Mouse (Mus musculus) heart, embryonic 11.5 days (tissue): ENCODE results near the gene Gm49333. TPM values are rescaled to one million over a fixed set of nuclear protein-coding genes. Genes with fewer than 3 reads are reported as not detected.

Experiments used
- ATAC-seq: fragments of 200-750 bp; cut with Nextera tagmentation; replicated peaks from 2 replicates; pipeline ENCODE4 v1.8.0; 2017; ENCODE audit warnings: moderate library complexity; ENCODE audit not compliant: insufficient number of reproducible peaks, low FRiP score, low TSS enrichment
- H3K27ac ChIP-seq: fragments of 300-500 bp; sonication (generic); 2 replicates; pipeline ENCODE4 v1.5.1; 2014; ENCODE audit warnings: mild to moderate bottlenecking, low read depth, low read length
- H3K27me3 ChIP-seq: fragments of 300-500 bp; sonication (generic); 2 replicates; pipeline ENCODE4 v1.6.1; 2014; ENCODE audit warnings: mild to moderate bottlenecking, low read length, mixed read lengths; ENCODE audit not compliant: control insufficient read depth, insufficient read depth
- H3K36me3 ChIP-seq: fragments of 300-500 bp; sonication (generic); 2 replicates; pipeline ENCODE4 v1.6.1; 2014; ENCODE audit warnings: mild to moderate bottlenecking, low read length, moderate library complexity, mixed read lengths; ENCODE audit not compliant: control insufficient read depth, insufficient read depth
- H3K4me1 ChIP-seq: fragments of 300-500 bp; sonication (generic); 2 replicates; pipeline ENCODE4 v1.6.1; 2014; ENCODE audit warnings: low read length; ENCODE audit not compliant: control insufficient read depth, insufficient read depth
- H3K4me2 ChIP-seq: fragments of 300-500 bp; sonication (generic); 2 replicates; pipeline ENCODE4 v1.6.1; 2014; ENCODE audit warnings: mild to moderate bottlenecking, moderate library complexity
- H3K4me3 ChIP-seq: fragments of 300-500 bp; sonication (generic); 2 replicates; pipeline ENCODE4 v1.5.1; 2014; ENCODE audit warnings: low read depth, low read length
- H3K9ac ChIP-seq: fragments of 300-500 bp; sonication (generic); 2 replicates; pipeline ENCODE4 v1.6.1; 2014; ENCODE audit warnings: mild to moderate bottlenecking, low read depth, low read length, moderate library complexity
- H3K9me3 ChIP-seq: fragments of 300-500 bp; sonication (generic); replicated peaks from 2 replicates; pipeline ENCODE4 v1.6.1; 2016; ENCODE audit warnings: low read length; ENCODE audit not compliant: control insufficient read depth
- WGBS: fragments of 180-500 bp; shearing (Covaris S2); extraction: QIAGEN DNeasy Blood & Tissue Kit; methylation state at CpG from one replicate; pipeline ENCODE4 v1.1.7; 2014; ENCODE audit not compliant: insufficient replicate concordance; 5-methylcytosine and 5-hydroxymethylcytosine counted together
- polyA plus RNA-seq: library from polyadenylated mRNA; unstranded; fragments of >200 nt; fragmentation: Nextera tagmentation; extraction: Ambion mirVana; gene quantifications from 2 replicates; pipeline ENCODE4 v1.2.1, GENCODE M21; 2014

The Gm49333 gene
- polyA plus RNA-seq, 1 experiment from 2014 or later: not detected

GRCm38 (mm10) chr16:20595737-20596136 is 15.7 kb upstream of the Gm49333 start:
- Histone ChIP-seq H3K36me3 (no peaks in the 10 kb centered on the region), H3K4me2 (no peak overlapping the region), H3K9me3 (no peaks in the 10 kb centered on the region), H3K4me3 (no peak overlapping the region), H3K27ac (no peak overlapping the region), H3K4me1 (0 out of 2 replicates have a peak, but pooled peaks cover 3% of the 10 kb centered on the region), H3K9ac (no peak overlapping the region), H3K27me3 (peaks cover 39% of the 10 kb centered on the region)
- 81% methylated on average over 4 of the region's 4 CpGs for WGBS
- ATAC-seq: no peak

GRCm38 (mm10) chr16:20596687-20597441 is 14.5 kb upstream of the Gm49333 start:
- Histone ChIP-seq H3K27ac (no peak overlapping the region), H3K9ac (no peak overlapping the region), H3K4me1 (no peaks in the 10 kb centered on the region), H3K4me2 (no peak overlapping the region), H3K9me3 (no peaks in the 10 kb centered on the region), H3K27me3 (peaks cover 27% of the 10 kb centered on the region), H3K36me3 (no peaks in the 10 kb centered on the region), H3K4me3 (no peak overlapping the region)
- ATAC-seq: no peak
- 60% methylated on average over 7 of the region's 7 CpGs for WGBS

DNA sequence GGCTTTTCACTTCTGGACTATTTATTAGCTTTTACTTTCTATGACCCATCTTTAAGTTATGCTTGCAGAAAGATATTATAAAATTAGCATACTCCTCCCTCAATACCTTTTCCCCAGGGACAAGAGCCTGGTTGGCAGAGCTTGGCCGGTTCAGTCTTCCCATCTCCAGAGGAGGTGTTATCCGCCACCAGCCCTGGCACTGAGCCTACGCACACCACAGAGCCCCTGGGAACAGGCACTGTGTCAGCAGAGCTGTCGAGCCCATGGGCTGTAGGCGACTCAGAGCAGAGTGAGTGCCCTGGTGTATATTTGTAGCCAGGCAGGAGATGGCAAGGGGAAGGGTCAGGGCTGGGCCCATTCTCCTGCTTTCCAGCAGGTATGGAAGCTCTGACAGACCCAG is 10.9 kb upstream of the Gm49333 start:
- 0 out of 2 replicates have a peak, but pooled peaks cover 6% of the 10 kb centered on the region for H3K36me3 ChIP-seq
- H3K4me2 ChIP-seq: no peak overlapping the region
- 59% methylated on average over 5 of the region's 5 CpGs for WGBS
- no peak overlapping the region for H3K9ac ChIP-seq
- H3K4me3 ChIP-seq: no peak overlapping the region
- H3K27ac ChIP-seq: no peak overlapping the region
- H3K27me3 ChIP-seq: peaks cover under 1% of the 10 kb centered on the region; the same call in 1 of the 2 replicates
- H3K4me1 ChIP-seq: no peaks in the 10 kb centered on the region
- no peaks in the 10 kb centered on the region for H3K9me3 ChIP-seq
- no peak for ATAC-seq

DNA sequence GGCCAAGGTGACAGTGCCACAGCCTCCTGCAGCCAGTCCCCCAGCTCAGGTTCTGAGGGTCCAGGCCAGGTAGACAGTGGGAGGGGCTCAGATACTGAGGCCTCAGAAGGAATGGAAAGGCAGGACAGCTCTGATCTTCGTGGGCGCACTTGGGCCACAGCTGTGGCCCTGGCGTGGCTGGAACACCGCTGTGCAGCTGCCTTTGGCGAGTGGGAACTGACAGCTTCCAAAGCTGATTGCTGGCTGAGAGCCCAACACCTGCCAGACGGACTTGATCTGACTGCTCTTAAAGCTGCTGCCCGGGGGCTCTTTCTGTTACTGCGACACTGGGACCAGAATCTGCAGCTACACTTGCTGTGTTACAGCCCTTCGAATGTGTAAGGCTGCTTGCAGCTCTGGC is 6.7 kb upstream of the Gm49333 start:
- Histone ChIP-seq H3K9me3 (no peaks in the 10 kb centered on the region), H3K4me1 (peaks cover 3% of the 10 kb centered on the region; the same call in 1 of the 2 replicates), H3K36me3 (peaks cover 15% of the 10 kb centered on the region; the same call in 1 of the 2 replicates), H3K4me3 (no peak overlapping the region), H3K27ac (no peak overlapping the region), H3K27me3 (no peaks in the 10 kb centered on the region), H3K9ac (no peak overlapping the region), H3K4me2 (no peak overlapping the region)
- WGBS: 73% methylated on average over 9 of the region's 9 CpGs
- no peak for ATAC-seq

GRCm38 (mm10) chr16:20610501-20611356 is 681 bp upstream of the Gm49333 start:
- Histone ChIP-seq H3K9me3 (no peaks in the 10 kb centered on the region), H3K36me3 (peaks cover 9% of the 10 kb centered on the region; the same call in 1 of the 2 replicates), H3K4me3 (peak overlapping the region; percentile 88), H3K4me1 (peaks cover 10% of the 10 kb centered on the region), H3K9ac (peak overlapping the region; percentile 93), H3K27me3 (no peaks in the 10 kb centered on the region), H3K4me2 (peak overlapping the region; percentile 94), H3K27ac (peak overlapping the region; percentile 80)
- peak; percentile 64; the same call in 1 of the 2 replicates for ATAC-seq
- under 1% methylated on average over 28 of the region's 28 CpGs for WGBS

DNA sequence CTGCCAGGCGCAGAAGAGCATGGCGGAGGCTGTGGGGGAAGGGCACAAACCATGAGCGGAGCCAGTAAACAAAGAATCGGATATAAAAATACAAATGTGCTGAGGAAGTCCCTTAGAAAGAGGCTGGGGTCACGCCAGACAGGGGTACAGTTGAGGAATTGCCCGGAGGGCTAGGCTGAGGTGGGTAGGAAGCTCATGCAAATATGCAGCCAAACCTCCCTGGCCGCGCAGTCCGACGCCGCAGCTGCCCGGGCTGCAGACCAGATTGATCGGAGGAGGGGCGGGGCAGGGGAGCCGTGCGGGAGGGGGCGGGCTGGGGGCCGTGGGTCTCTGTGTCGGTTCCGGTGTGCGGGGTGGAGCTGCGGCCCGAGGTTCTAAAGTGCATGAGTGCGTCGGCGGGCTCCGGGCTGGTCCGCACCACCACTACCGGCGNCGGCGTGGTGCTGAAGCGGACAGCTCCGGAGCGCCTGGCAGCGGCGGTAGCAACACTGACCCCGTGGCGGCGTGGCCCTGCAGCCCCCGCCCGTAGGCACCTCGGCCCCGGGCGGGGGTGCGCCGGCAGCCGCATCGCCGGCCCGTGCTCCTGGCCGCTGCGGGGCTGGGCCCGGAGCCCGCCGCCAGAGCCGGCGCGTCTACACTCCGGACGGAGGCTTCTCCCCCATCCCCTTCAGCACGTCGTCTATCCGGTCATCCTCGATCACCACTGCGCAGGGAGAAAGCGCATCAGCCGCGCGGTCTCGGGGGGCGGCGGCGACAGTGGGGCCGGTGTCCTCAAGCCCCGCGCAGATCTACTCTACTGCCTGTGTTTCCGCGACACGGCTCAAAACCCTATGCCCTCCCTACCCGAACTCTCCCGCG is 8.4 kb downstream of the Gm49333 start:
- 2% methylated on average over 70 of the region's 83 CpGs for WGBS
- no peak overlapping the region for H3K9ac ChIP-seq
- no peaks in the 10 kb centered on the region for H3K9me3 ChIP-seq
- H3K4me3 ChIP-seq: peak overlapping the region; percentile 71
- peak overlapping the region; percentile 100 for H3K4me2 ChIP-seq
- peak; percentile 52; the same call in 1 of the 2 replicates for ATAC-seq
- H3K36me3 ChIP-seq: no peaks in the 10 kb centered on the region
- peaks cover 50% of the 10 kb centered on the region for H3K27me3 ChIP-seq
- peaks cover 26% of the 10 kb centered on the region for H3K4me1 ChIP-seq
- no peak overlapping the region for H3K27ac ChIP-seq

- Histone ChIP-seq H3K4me3 (peak overlapping the region; percentile 71), H3K9ac (no peak overlapping the region), H3K4me2 (peak overlapping the region; percentile 100), H3K36me3 (no peaks in the 10 kb centered on the region), H3K9me3 (no peaks in the 10 kb centered on the region), H3K27me3 (peaks cover 50% of the 10 kb centered on the region), H3K4me1 (peaks cover 26% of the 10 kb centered on the region), H3K27ac (no peak overlapping the region)
- ATAC-seq: no peak
- 3% methylated on average over 9 of the region's 9 CpGs for WGBS
Observed at GRCm38 (mm10) chr16:20620399-20620735, 9.0 kb downstream of the Gm49333 start.

DNA sequence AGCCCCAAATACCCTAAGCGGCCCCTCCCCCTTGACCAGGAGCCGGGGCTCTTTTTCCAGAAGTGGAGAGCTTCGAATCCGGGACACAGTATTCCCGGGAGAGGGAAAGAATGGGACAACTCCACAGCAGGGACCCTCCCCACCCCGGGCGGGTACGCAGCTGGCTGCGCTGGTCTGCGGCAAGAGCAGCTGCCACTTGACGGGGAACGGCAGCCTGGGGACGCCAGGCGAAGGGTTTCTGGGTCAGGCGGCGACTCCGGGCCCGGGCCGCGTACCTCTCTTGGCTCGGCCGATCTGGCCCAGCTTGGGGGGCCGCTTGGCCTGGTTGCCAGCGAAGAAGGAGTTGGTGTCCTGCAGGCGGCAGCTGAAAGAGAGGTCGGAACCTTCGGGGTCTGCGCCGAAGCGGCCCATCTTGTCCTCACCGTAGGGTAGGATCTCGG is 9.4 kb downstream of the Gm49333 start:
- Histone ChIP-seq H3K9me3 (no peaks in the 10 kb centered on the region), H3K4me3 (peak overlapping the region; percentile 71), H3K4me1 (peaks cover 26% of the 10 kb centered on the region), H3K9ac (peak overlapping the region; percentile 76; the same call in 1 of the 2 replicates), H3K36me3 (no peaks in the 10 kb centered on the region), H3K27ac (no peak overlapping the region), H3K4me2 (peak overlapping the region; percentile 100), H3K27me3 (peaks cover 50% of the 10 kb centered on the region)
- whole genome bisulfite sequencing: under 1% methylated on average over 32 of the region's 32 CpGs
- ATAC-seq: 0 out of 2 replicates have a peak, but pooled peaks have one; percentile 8
